Mouse (Mus musculus) spleen, adult 2 months (tissue): ENCODE data around the gene Grcc10.

Experiments used
- CTCF ChIP-seq: fragments of 200-500 bp; IDR thresholded peaks from 2 replicates; pipeline ENCODE4 v1.5.1; 2011; ENCODE audit warnings: mild to moderate bottlenecking, inconsistent platforms; ENCODE audit not compliant: insufficient read depth, insufficient read length, insufficient replicate concordance; ENCODE audit errors: extremely low read depth
- POLR2A ChIP-seq: fragments of 200-500 bp; IDR thresholded peaks from 2 replicates; pipeline ENCODE4 v1.6.1; 2011; ENCODE audit warnings: low read depth, low read length, inconsistent platforms

GRCm38 (mm10) chr6:124765951-124766350, 24.8 kb upstream of the Grcc10 start:
- no peak for TF ChIP-seq CTCF
- TF ChIP-seq POLR2A, result no peak
